ENCODE assay signal across 10 mouse cellular contexts in the genomic region with DNA sequence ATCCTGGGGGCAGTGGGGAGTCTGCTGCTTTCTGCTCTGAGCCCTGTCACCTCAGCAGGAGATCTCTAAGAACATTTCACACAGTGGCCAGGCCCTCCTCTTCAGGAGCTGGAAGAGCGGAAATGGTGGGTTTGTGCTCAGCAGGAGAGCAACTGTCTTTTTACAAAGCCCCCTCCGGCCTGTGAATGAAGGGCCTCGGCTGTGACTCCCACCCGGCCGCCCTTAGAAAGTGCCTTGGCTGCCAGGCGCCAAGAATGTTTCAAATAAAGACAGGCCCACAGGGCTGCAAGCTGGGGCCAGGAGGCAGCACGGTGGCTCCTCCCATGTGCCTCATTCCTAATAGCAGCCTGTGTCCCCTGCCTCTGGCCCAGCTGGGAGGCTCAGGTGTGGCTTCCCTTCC.
DNase-seq lines count a peak whose midpoint lies in the region; ATAC-seq and TF ChIP-seq lines count a peak whose summit lies in the region.
"Had no signal": no experiment of that assay in that cellular context is flagged by ENCODE, and none has a peak within 500 bp of the region (broad histone marks: within the 10 kb centered on the region; RNA-seq: fewer than 3 reads in every experiment).

No protein-coding gene starts in this region.

- peaks cover 45% of the 10 kb centered on the region for H3K4me1 ChIP-seq in midbrain, embryonic 10.5 days
- H3K4me1 ChIP-seq in midbrain, embryonic 16.5 days (ENCODE audit: control insufficient read depth, insufficient read depth, low read length) = peaks cover 5% of the 10 kb centered on the region; the same call in 1 of the 2 replicates
- H3K4me1 ChIP-seq in embryonic facial prominence, embryonic 13.5 days = peaks cover 58% of the 10 kb centered on the region
- H3K4me1 ChIP-seq in limb, embryonic 11.5 days (ENCODE audit: control insufficient read depth, insufficient read depth, low read length) = peaks cover 37% of the 10 kb centered on the region
- H3K4me1 ChIP-seq in stomach, postnatal 0 days (replicated peaks; ENCODE audit: control insufficient read depth, insufficient read depth) = no peaks in the 10 kb centered on the region; the same call in 1 of the 2 replicates

- H3K4me2 ChIP-seq in midbrain, embryonic 16.5 days (ENCODE audit: low read length) = no peak overlapping the region
- H3K4me2 ChIP-seq in embryonic facial prominence, embryonic 13.5 days = no peak overlapping the region
- H3K4me2 ChIP-seq in limb, embryonic 11.5 days (ENCODE audit: low read depth, severe bottlenecking) = no peak overlapping the region
- H3K4me2 ChIP-seq in stomach, postnatal 0 days (replicated peaks; ENCODE audit: low read depth) = no peak overlapping the region
- H3K4me2 ChIP-seq: hindbrain, embryonic 15.5 days; liver, embryonic 12.5 days had no signal

- H3K4me3 ChIP-seq in midbrain, embryonic 10.5 days = no peak overlapping the region
- H3K4me3 ChIP-seq in midbrain, embryonic 16.5 days (ENCODE audit: low read depth, low read length) = no peak overlapping the region
- H3K4me3 ChIP-seq in embryonic facial prominence, embryonic 13.5 days = no peak overlapping the region
- no peak overlapping the region for H3K4me3 ChIP-seq in limb, embryonic 11.5 days (ENCODE audit: low read depth, low read length)
- no peak overlapping the region for H3K4me3 ChIP-seq in stomach, postnatal 0 days (ENCODE audit: low read depth, low read length)
- H3K4me3 ChIP-seq: hindbrain, embryonic 15.5 days; liver, embryonic 12.5 days; myocyte had no signal

- DNase-seq in midbrain, embryonic 10.5 days (ENCODE audit: low spot score) = peak; percentile 34
- peak; percentile 60 for DNase-seq in limb, embryonic 11.5 days (ENCODE audit: low spot score)
- DNase-seq in stomach, postnatal 0 days (ENCODE audit: low spot score) = no peak
- DNase-seq in cerebellum, adult 18-20 months = no peak

- 4% methylated on average over 7 of the region's 7 CpGs for WGBS in midbrain, embryonic 10.5 days
- WGBS in midbrain, embryonic 16.5 days = 12% methylated on average over 7 of the region's 7 CpGs
- WGBS in embryonic facial prominence, embryonic 13.5 days = 12% methylated on average over 7 of the region's 7 CpGs
- WGBS in limb, embryonic 11.5 days = 5% methylated on average over 7 of the region's 7 CpGs
- WGBS in stomach, postnatal 0 days = 28% methylated on average over 7 of the region's 7 CpGs

- peaks cover 98% of the 10 kb centered on the region for H3K27me3 ChIP-seq in midbrain, embryonic 10.5 days (ENCODE audit: low read depth, poor library complexity, severe bottlenecking)
- H3K27me3 ChIP-seq in midbrain, embryonic 16.5 days (ENCODE audit: control insufficient read depth, insufficient read depth, low read depth, low read length) = peaks cover 20% of the 10 kb centered on the region
- H3K27me3 ChIP-seq in embryonic facial prominence, embryonic 13.5 days = peaks cover 4% of the 10 kb centered on the region; the same call in 1 of the 2 replicates
- peaks cover 3% of the 10 kb centered on the region for H3K27me3 ChIP-seq in limb, embryonic 11.5 days (ENCODE audit: control insufficient read depth, insufficient read depth, low read length)
- no peaks in the 10 kb centered on the region for H3K27me3 ChIP-seq in stomach, postnatal 0 days (ENCODE audit: control insufficient read depth, insufficient read depth, low read length)

- TF ChIP-seq EP300 in stomach, postnatal 0 days (optimal IDR thresholded peaks at IDR 0.05) = no peak

- ATAC-seq in midbrain, embryonic 16.5 days = no peak
- ATAC-seq in embryonic facial prominence, embryonic 13.5 days (ENCODE audit: insufficient number of reproducible peaks, insufficient read depth, low FRiP score, low TSS enrichment, low read depth) = no peak
- ATAC-seq in limb, embryonic 11.5 days (ENCODE audit: insufficient number of reproducible peaks, low FRiP score, low TSS enrichment, low read depth) = no peak
- ATAC-seq in stomach, postnatal 0 days (ENCODE audit: low FRiP score, low TSS enrichment) = no peak
- ATAC-seq in megakaryocyte-erythroid progenitor cell, adult 5-6 weeks (replicated peaks; ENCODE audit: low FRiP score, low TSS enrichment, poor library complexity, severe bottlenecking) = no peak
- ATAC-seq: liver, embryonic 12.5 days had no signal

- H3K9ac ChIP-seq in midbrain, embryonic 16.5 days (ENCODE audit: low read depth, low read length) = no peak overlapping the region
- H3K9ac ChIP-seq in embryonic facial prominence, embryonic 13.5 days = no peak overlapping the region
- H3K9ac ChIP-seq in limb, embryonic 11.5 days (ENCODE audit: low read length) = no peak overlapping the region
- 0 out of 2 replicates have a peak overlapping the region, but pooled peaks have one; percentile 38 for H3K9ac ChIP-seq in stomach, postnatal 0 days (ENCODE audit: low read length)
- H3K9ac ChIP-seq: hindbrain, embryonic 15.5 days; liver, embryonic 12.5 days had no signal

- H3K9me3 ChIP-seq in midbrain, embryonic 10.5 days (replicated peaks) = no peaks in the 10 kb centered on the region
- H3K9me3 ChIP-seq in midbrain, embryonic 16.5 days (replicated peaks; ENCODE audit: control insufficient read depth, low read length, poor library complexity, severe bottlenecking) = no peaks in the 10 kb centered on the region
- no peaks in the 10 kb centered on the region for H3K9me3 ChIP-seq in embryonic facial prominence, embryonic 13.5 days
- H3K9me3 ChIP-seq in limb, embryonic 11.5 days (ENCODE audit: control insufficient read depth, low read length) = no peaks in the 10 kb centered on the region
- no peaks in the 10 kb centered on the region for H3K9me3 ChIP-seq in stomach, postnatal 0 days (ENCODE audit: control insufficient read depth, low read length)
- H3K9me3 ChIP-seq: hindbrain, embryonic 15.5 days; liver, embryonic 12.5 days had no signal

- no peak for TF ChIP-seq CTCF in stomach, postnatal 0 days (IDR thresholded peaks at IDR 0.05; ENCODE audit: low read depth)

- H3K36me3 ChIP-seq in midbrain, embryonic 10.5 days = no peaks in the 10 kb centered on the region
- no peaks in the 10 kb centered on the region for H3K36me3 ChIP-seq in midbrain, embryonic 16.5 days (ENCODE audit: control insufficient read depth, insufficient read depth, low read length)
- no peaks in the 10 kb centered on the region for H3K36me3 ChIP-seq in embryonic facial prominence, embryonic 13.5 days
- no peaks in the 10 kb centered on the region for H3K36me3 ChIP-seq in limb, embryonic 11.5 days (ENCODE audit: control insufficient read depth, insufficient read depth, low read length)
- no peaks in the 10 kb centered on the region for H3K36me3 ChIP-seq in stomach, postnatal 0 days (ENCODE audit: control insufficient read depth, insufficient read depth, low read length)
- H3K36me3 ChIP-seq: hindbrain, embryonic 15.5 days; liver, embryonic 12.5 days had no signal

- H3K27ac ChIP-seq in midbrain, embryonic 10.5 days (replicated peaks) = peak overlapping the region; percentile 64
- H3K27ac ChIP-seq in midbrain, embryonic 16.5 days (ENCODE audit: low read length) = no peak overlapping the region
- H3K27ac ChIP-seq in embryonic facial prominence, embryonic 13.5 days = peak overlapping the region; percentile 44; the same call in 1 of the 2 replicates
- H3K27ac ChIP-seq in limb, embryonic 11.5 days (replicated peaks; ENCODE audit: low read depth, low read length) = 0 out of 2 replicates have a peak overlapping the region, but pooled peaks have one; percentile 0
- H3K27ac ChIP-seq in stomach, postnatal 0 days (replicated peaks) = no peak overlapping the region
- H3K27ac ChIP-seq: hindbrain, embryonic 15.5 days; liver, embryonic 12.5 days had no signal

Comparison
In these comparisons a context has a peak if more than half of its experiments do, and no peak if none do; other contexts are left out.
1. H3K27ac ChIP-seq: peak in midbrain, embryonic 10.5 days (single experiment), embryonic facial prominence, embryonic 13.5 days (single experiment) and limb, embryonic 11.5 days (single experiment); none in midbrain, embryonic 16.5 days (single experiment) and stomach, postnatal 0 days (single experiment).
2. DNase-seq: peak in midbrain, embryonic 10.5 days (single experiment) and limb, embryonic 11.5 days (single experiment); none in stomach, postnatal 0 days (single experiment) and cerebellum, adult 18-20 months (0 of 2).